20 mouse cellular contexts compared by ENCODE assay signal in genomic region chr13:97768803-97769202, GRCm38 (mm10). TPM values are rescaled to one million over a fixed set of nuclear protein-coding genes. Genes with fewer than 3 reads are reported as not detected.
DNase-seq lines count a peak whose midpoint lies in the region; ATAC-seq and TF ChIP-seq lines count a peak whose summit lies in the region.
"Had no signal": no experiment of that assay in that cellular context is flagged by ENCODE, and none has a peak within 500 bp of the region (broad histone marks: within the 10 kb centered on the region; RNA-seq: fewer than 3 reads in every experiment).

No protein-coding gene starts in this region.

- no peak for TF ChIP-seq CTCF in layer of hippocampus, adult 2 months (conservative IDR thresholded peaks at IDR 0.05)

- H3K27ac ChIP-seq in forebrain, embryonic 10.5 days = 0 out of 2 replicates have a peak overlapping the region, but pooled peaks have one; percentile 30
- H3K27ac ChIP-seq in forebrain, embryonic 12.5 days = no peak overlapping the region
- H3K27ac ChIP-seq in layer of hippocampus, adult 2 months = peak overlapping the region; percentile 67
- H3K27ac ChIP-seq in midbrain, embryonic 11.5 days (ENCODE audit: low read depth, low read length) = no peak overlapping the region
- H3K27ac ChIP-seq in midbrain, embryonic 13.5 days = no peak overlapping the region
- peak overlapping the region; percentile 55; the same call in 1 of the 2 replicates for H3K27ac ChIP-seq in stomach, embryonic 15.5 days
- H3K27ac ChIP-seq: embryonic facial prominence, embryonic 13.5 days; gastrocnemius, adult 2 months; heart, embryonic 10.5 days; hindbrain, embryonic 10.5 days; macrophage had no signal

- H3K4me1 ChIP-seq in forebrain, embryonic 10.5 days = peaks cover 11% of the 10 kb centered on the region
- peaks cover 11% of the 10 kb centered on the region for H3K4me1 ChIP-seq in forebrain, embryonic 12.5 days
- H3K4me1 ChIP-seq in midbrain, embryonic 11.5 days (ENCODE audit: control insufficient read depth, insufficient read depth, low read length) = peaks cover 9% of the 10 kb centered on the region
- peaks cover 17% of the 10 kb centered on the region for H3K4me1 ChIP-seq in midbrain, embryonic 13.5 days (replicated peaks)
- H3K4me1 ChIP-seq in stomach, embryonic 15.5 days = 0 out of 2 replicates have a peak, but pooled peaks cover 4% of the 10 kb centered on the region

- H3K27me3 ChIP-seq in forebrain, embryonic 10.5 days (ENCODE audit: poor library complexity, severe bottlenecking) = no peaks in the 10 kb centered on the region
- H3K27me3 ChIP-seq in forebrain, embryonic 12.5 days = no peaks in the 10 kb centered on the region
- H3K27me3 ChIP-seq in midbrain, embryonic 11.5 days (ENCODE audit: control insufficient read depth, insufficient read depth, low read length) = no peaks in the 10 kb centered on the region
- no peaks in the 10 kb centered on the region for H3K27me3 ChIP-seq in midbrain, embryonic 13.5 days
- no peaks in the 10 kb centered on the region for H3K27me3 ChIP-seq in stomach, embryonic 15.5 days (replicated peaks)
- H3K27me3 ChIP-seq: embryonic facial prominence, embryonic 13.5 days; Patski had no signal

- 68% methylated on average over 3 of the region's 3 CpGs for WGBS in forebrain, embryonic 10.5 days
- 67% methylated on average over 3 of the region's 3 CpGs for WGBS in forebrain, embryonic 12.5 days
- WGBS in midbrain, embryonic 11.5 days = 40% methylated on average over 3 of the region's 3 CpGs
- WGBS in midbrain, embryonic 13.5 days = 42% methylated on average over 3 of the region's 3 CpGs
- WGBS in stomach, embryonic 15.5 days = 54% methylated on average over 3 of the region's 3 CpGs

- H3K36me3 ChIP-seq in forebrain, embryonic 10.5 days (replicated peaks) = no peaks in the 10 kb centered on the region
- H3K36me3 ChIP-seq in forebrain, embryonic 12.5 days (replicated peaks) = no peaks in the 10 kb centered on the region
- no peaks in the 10 kb centered on the region for H3K36me3 ChIP-seq in midbrain, embryonic 11.5 days (ENCODE audit: control insufficient read depth, insufficient read depth, low read length)
- H3K36me3 ChIP-seq in midbrain, embryonic 13.5 days = no peaks in the 10 kb centered on the region
- H3K36me3 ChIP-seq in stomach, embryonic 15.5 days = no peaks in the 10 kb centered on the region
- H3K36me3 ChIP-seq: embryonic facial prominence, embryonic 13.5 days; heart, embryonic 10.5 days; hindbrain, embryonic 10.5 days had no signal

- H3K9ac ChIP-seq in forebrain, embryonic 12.5 days = no peak overlapping the region
- H3K9ac ChIP-seq in midbrain, embryonic 11.5 days (ENCODE audit: low read length) = no peak overlapping the region
- H3K9ac ChIP-seq in midbrain, embryonic 13.5 days (replicated peaks) = no peak overlapping the region
- H3K9ac ChIP-seq in stomach, embryonic 15.5 days = no peak overlapping the region
- H3K9ac ChIP-seq: embryonic facial prominence, embryonic 13.5 days had no signal

- H3K9me3 ChIP-seq in forebrain, embryonic 10.5 days = peaks cover 3% of the 10 kb centered on the region; the same call in 1 of the 2 replicates
- H3K9me3 ChIP-seq in forebrain, embryonic 12.5 days = peaks cover 5% of the 10 kb centered on the region; the same call in 1 of the 2 replicates
- no peaks in the 10 kb centered on the region for H3K9me3 ChIP-seq in midbrain, embryonic 11.5 days (ENCODE audit: control insufficient read depth, low read length)
- H3K9me3 ChIP-seq in midbrain, embryonic 13.5 days = 0 out of 2 replicates have a peak, but pooled peaks cover 3% of the 10 kb centered on the region
- no peaks in the 10 kb centered on the region for H3K9me3 ChIP-seq in stomach, embryonic 15.5 days
- H3K9me3 ChIP-seq: embryonic facial prominence, embryonic 13.5 days; heart, embryonic 10.5 days had no signal

- H3K4me3 ChIP-seq in forebrain, embryonic 10.5 days = no peak overlapping the region
- no peak overlapping the region for H3K4me3 ChIP-seq in forebrain, embryonic 12.5 days (replicated peaks)
- no peak overlapping the region for H3K4me3 ChIP-seq in layer of hippocampus, adult 2 months
- H3K4me3 ChIP-seq in midbrain, embryonic 11.5 days (ENCODE audit: low read depth, low read length) = no peak overlapping the region
- no peak overlapping the region for H3K4me3 ChIP-seq in midbrain, embryonic 13.5 days (replicated peaks)
- no peak overlapping the region for H3K4me3 ChIP-seq in stomach, embryonic 15.5 days (replicated peaks)
- H3K4me3 ChIP-seq: embryonic facial prominence, embryonic 13.5 days; gastrocnemius, adult 2 months; heart, embryonic 10.5 days; hindbrain, embryonic 10.5 days had no signal

- no peak for ATAC-seq in forebrain, embryonic 12.5 days (ENCODE audit: low FRiP score)
- 0 out of 2 replicates have a peak, but pooled peaks have one; percentile 42 for ATAC-seq in midbrain, embryonic 11.5 days (ENCODE audit: low FRiP score)
- ATAC-seq in midbrain, embryonic 13.5 days = no peak
- peak; percentile 27; the same call in 1 of the 2 replicates for ATAC-seq in stomach, embryonic 15.5 days (ENCODE audit: insufficient read depth, low FRiP score, low read depth)
- ATAC-seq: CD4-positive, CD25-positive, alpha-beta regulatory T cell, adult 4 months; Patski had no signal

- no peak for DNase-seq in forebrain, embryonic 10.5 days (ENCODE audit: extremely low spot score, low spot score)
- DNase-seq in layer of hippocampus, adult 2 months (ENCODE audit: low spot score in 2 of 2) = no peak
- DNase-seq in layer of hippocampus, adult 9-11 months = no peak
- no peak for DNase-seq in midbrain, embryonic 11.5 days (ENCODE audit: low spot score, missing footprints)
- no peak for DNase-seq in urinary bladder, postnatal 25 days (ENCODE audit: low spot score)
- DNase-seq: adrenal gland, postnatal 10 days; cerebellum, adult 9-11 months; gastrocnemius, adult 2 months; liver; right cerebral cortex, adult 18-20 months; thymus, postnatal 36 days had no signal

- no peak overlapping the region for H3K4me2 ChIP-seq in forebrain, embryonic 12.5 days
- H3K4me2 ChIP-seq in midbrain, embryonic 11.5 days = no peak overlapping the region
- H3K4me2 ChIP-seq in midbrain, embryonic 13.5 days (replicated peaks) = no peak overlapping the region
- H3K4me2 ChIP-seq in stomach, embryonic 15.5 days = no peak overlapping the region
- H3K4me2 ChIP-seq: embryonic facial prominence, embryonic 13.5 days had no signal

RNA-seq across cellular contexts. Expression of gene Gm10260, which starts 8.4 kb away (rescaled TPM):
- polyA plus RNA-seq in forebrain, embryonic 10.5 days (2016; fragmentation: Nextera tagmentation; extraction: Ambion mirVana) = 5.5 and 6.2 TPM in 2 replicates
- 2.4 and 3.0 TPM in 2 replicates for polyA plus RNA-seq in forebrain, embryonic 12.5 days (2016; fragmentation: Nextera tagmentation; extraction: Ambion mirVana)
- total RNA-seq in layer of hippocampus, adult 2 months (2021) = 10 to 100 TPM; 82.3 to 86.7 TPM
- polyA plus RNA-seq in midbrain, embryonic 11.5 days (2014; fragmentation: Nextera tagmentation; extraction: Ambion mirVana) = 4.1 TPM in 1 of 2 replicates, not detected in the other
- 3.7 and 4.9 TPM in 2 replicates for polyA plus RNA-seq in midbrain, embryonic 13.5 days (2015; fragmentation: Nextera tagmentation; extraction: Ambion mirVana)
- 6.5 and 32.9 TPM in 2 replicates for polyA plus RNA-seq in stomach, embryonic 15.5 days (2015; fragmentation: Nextera tagmentation; extraction: Ambion mirVana)

Comparison
In these comparisons a context has a peak if more than half of its experiments do, and no peak if none do; other contexts are left out.
1. H3K27ac ChIP-seq: peak in forebrain, embryonic 10.5 days (single experiment), layer of hippocampus, adult 2 months (single experiment) and stomach, embryonic 15.5 days (single experiment); none in forebrain, embryonic 12.5 days (single experiment), midbrain, embryonic 11.5 days (single experiment) and midbrain, embryonic 13.5 days (single experiment).
2. ATAC-seq: peak in midbrain, embryonic 11.5 days (single experiment) and stomach, embryonic 15.5 days (single experiment); none in forebrain, embryonic 12.5 days (single experiment) and midbrain, embryonic 13.5 days (single experiment).